Mouse (Mus musculus): ENCODE measurements around the gene H2al1o. TPM values are rescaled to one million over a fixed set of nuclear protein-coding genes. Genes with fewer than 3 reads are reported as not detected.
"Not testable (repeated sequence)": the region's sequence is repeated elsewhere in the genome, so short reads cannot be mapped to it uniquely, and the experiment has no call there.

Gene H2al1o
- 0.37 and 0.64 TPM in 2 replicates for polyA plus RNA-seq (2012; rRNA removed)

- not testable (repeated sequence) for H3K27me3 ChIP-seq (ENCODE audit: control insufficient read depth, insufficient read depth, low read length)
Observed at GRCm38 (mm10) chrX:9572309-9572708, at the start of gene H2al1o. H2al1o (minus strand) TSS chrX:9572409.

GRCm38 (mm10) chrX:9598036-9598435, 25.8 kb upstream of the H2al1o start:
- not testable (repeated sequence) for H3K4me3 ChIP-seq (ENCODE audit: control insufficient read depth, low read depth, low read length); H3K36me3 ChIP-seq (ENCODE audit: control insufficient read depth, insufficient read depth, low read length); H3K4me1 ChIP-seq (ENCODE audit: control insufficient read depth, insufficient read depth, low read length); H3K27me3 ChIP-seq (ENCODE audit: control insufficient read depth, insufficient read depth, low read length); H3K27ac ChIP-seq (ENCODE audit: control insufficient read depth, insufficient read depth, low read depth, low read length)

More at GRCm38 (mm10) chrX:9572309-9572708, at the start of gene H2al1o:
- not testable (repeated sequence) for H3K27ac ChIP-seq (ENCODE audit: control insufficient read depth, insufficient read depth, low read depth, low read length); H3K4me1 ChIP-seq (ENCODE audit: control insufficient read depth, insufficient read depth, low read length); H3K36me3 ChIP-seq (ENCODE audit: control insufficient read depth, insufficient read depth, low read length); H3K4me3 ChIP-seq (ENCODE audit: control insufficient read depth, low read depth, low read length)

- Histone ChIP-seq H3K27me3 (ENCODE audit: control insufficient read depth, insufficient read depth, low read length) (no peaks in the 10 kb centered on the region), H3K36me3 (ENCODE audit: control insufficient read depth, insufficient read depth, low read length) (no peaks in the 10 kb centered on the region), H3K4me3 (ENCODE audit: control insufficient read depth, low read depth, low read length) (no peak overlapping the region), H3K27ac (ENCODE audit: control insufficient read depth, insufficient read depth, low read depth, low read length) (no peak overlapping the region), H3K4me1 (ENCODE audit: control insufficient read depth, insufficient read depth, low read length) (no peaks in the 10 kb centered on the region)
- TF ChIP-seq POLR2A (IDR thresholded peaks at IDR 0.05; ENCODE audit: control insufficient read depth, low read depth, low read length) (no peak), CTCF (IDR thresholded peaks at IDR 0.05; ENCODE audit: control insufficient read depth, insufficient read depth, insufficient replicate concordance, low read depth, low read length) (no peak)
Observed at GRCm38 (mm10) chrX:9536881-9537280, 35.3 kb downstream of the H2al1o start.

Other genes starting within 250 kb of the H2al1o start
- 58.4 and 134 TPM in 2 replicates for gene H2al1k, start 221.8 kb downstream of the H2al1o start, polyA plus RNA-seq (2012; rRNA removed)
- 0.23 and 0.34 TPM in 2 replicates for gene Cybb, start 84.6 kb downstream of the H2al1o start, polyA plus RNA-seq (2012; rRNA removed)
- 28.5 and 44.4 TPM in 2 replicates for gene Dynlt3, start 90.6 kb upstream of the H2al1o start, polyA plus RNA-seq (2012; rRNA removed)